Mouse (Mus musculus): ENCODE data around the gene Tbc1d1.

DNA sequence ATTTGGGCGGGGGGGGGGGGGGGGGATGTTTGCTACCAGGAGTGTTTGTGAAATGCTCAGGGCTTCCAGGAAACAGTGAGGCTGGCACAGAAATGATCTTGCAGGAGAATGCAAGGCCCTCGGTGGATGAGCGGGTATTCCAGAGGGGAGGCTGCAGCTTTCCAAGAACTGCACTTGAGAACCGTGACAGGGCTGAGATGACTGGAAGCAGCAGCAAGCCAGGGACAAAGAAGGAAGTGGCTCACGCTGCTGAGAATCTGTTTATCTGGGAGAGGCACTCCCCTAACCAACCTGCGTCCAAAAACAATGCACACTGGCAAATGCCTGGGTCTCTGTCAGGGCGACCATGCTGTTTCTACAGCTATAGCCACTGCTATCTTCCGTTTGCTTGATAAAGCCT, 225.4 kb downstream of the Tbc1d1 start:
- TF ChIP-seq CTCF (IDR thresholded peaks at IDR 0.05; ENCODE audit: low read depth), result no peak
- no peak for TF ChIP-seq EP300 (optimal IDR thresholded peaks at IDR 0.05)
